In the genomic region with DNA sequence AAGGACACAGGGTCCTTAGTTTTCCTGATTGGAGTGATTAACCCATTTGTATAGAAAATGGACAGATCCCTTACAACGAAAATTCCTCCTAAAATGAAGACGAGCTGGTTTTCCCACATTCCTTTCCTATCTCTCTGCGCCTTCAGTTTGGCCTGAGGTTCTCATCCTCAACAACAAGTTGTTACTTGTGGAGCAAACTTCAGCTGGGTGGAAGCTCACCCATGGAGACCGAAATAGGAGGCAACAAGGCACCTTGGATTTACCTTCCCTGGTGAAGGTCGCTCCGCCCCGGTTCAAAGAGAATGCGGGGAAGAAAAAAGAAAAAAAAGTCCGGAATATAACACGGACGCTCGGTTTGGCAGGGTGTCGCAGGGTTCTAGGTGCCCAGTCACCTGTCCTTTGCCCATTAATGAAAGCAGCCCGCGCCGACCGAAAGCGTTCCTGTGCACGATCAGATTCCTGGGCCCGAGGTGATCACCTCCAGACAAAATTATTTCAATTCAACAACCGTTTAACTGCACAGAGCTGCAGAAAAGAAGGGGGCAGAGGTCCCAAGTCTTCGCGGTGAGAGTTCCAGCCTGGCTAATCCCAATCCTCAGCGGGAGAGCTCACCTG, we compare ENCODE assay signal across 10 mouse cellular contexts. TPM values are rescaled to one million over a fixed set of nuclear protein-coding genes. Genes with fewer than 3 reads are reported as not detected.
DNase-seq lines count a peak whose midpoint lies in the region; ATAC-seq lines count a peak whose summit lies in the region.
"Had no signal": no experiment of that assay in that cellular context is flagged by ENCODE, and none has a peak within 500 bp of the region (broad histone marks: within the 10 kb centered on the region; RNA-seq: fewer than 3 reads in every experiment).

No protein-coding gene starts in this region.

- no peak overlapping the region for H3K27ac ChIP-seq in kidney, embryonic 14.5 days (ENCODE audit: low read depth, low read length)
- H3K27ac ChIP-seq in embryonic facial prominence, embryonic 12.5 days: 0 out of 2 replicates have a peak overlapping the region, but pooled peaks have one; percentile 7
- H3K27ac ChIP-seq in intestine, embryonic 16.5 days (ENCODE audit: low read length): peak overlapping the region; percentile 89

- 6% methylated on average over 24 of the region's 24 CpGs for WGBS in kidney, embryonic 14.5 days
- WGBS in embryonic facial prominence, embryonic 12.5 days: 4% methylated on average over 24 of the region's 24 CpGs
- 4% methylated on average over 24 of the region's 24 CpGs for WGBS in intestine, embryonic 16.5 days

- no peaks in the 10 kb centered on the region for H3K36me3 ChIP-seq in kidney, embryonic 14.5 days (ENCODE audit: control insufficient read depth, insufficient read depth, low read length)
- H3K36me3 ChIP-seq in embryonic facial prominence, embryonic 12.5 days: no peaks in the 10 kb centered on the region
- no peaks in the 10 kb centered on the region for H3K36me3 ChIP-seq in intestine, embryonic 16.5 days (ENCODE audit: control insufficient read depth, insufficient read depth, low read length)

- peaks cover 7% of the 10 kb centered on the region; the same call in 1 of the 2 replicates for H3K4me1 ChIP-seq in kidney, embryonic 14.5 days (ENCODE audit: control insufficient read depth, insufficient read depth, low read length)
- H3K4me1 ChIP-seq in embryonic facial prominence, embryonic 12.5 days: peaks cover 12% of the 10 kb centered on the region
- H3K4me1 ChIP-seq in intestine, embryonic 16.5 days (ENCODE audit: control insufficient read depth, insufficient read depth, low read length): 0 out of 2 replicates have a peak, but pooled peaks cover 4% of the 10 kb centered on the region

- no peaks in the 10 kb centered on the region for H3K9me3 ChIP-seq in kidney, embryonic 14.5 days (ENCODE audit: control insufficient read depth, low read length)
- no peaks in the 10 kb centered on the region for H3K9me3 ChIP-seq in embryonic facial prominence, embryonic 12.5 days
- H3K9me3 ChIP-seq in intestine, embryonic 16.5 days (ENCODE audit: control insufficient read depth, low read length): no peaks in the 10 kb centered on the region

- peak overlapping the region; percentile 56 for H3K4me2 ChIP-seq in kidney, embryonic 14.5 days (replicated peaks; ENCODE audit: low read depth, low read length)
- H3K4me2 ChIP-seq in embryonic facial prominence, embryonic 12.5 days (replicated peaks): peak overlapping the region; percentile 56
- H3K4me2 ChIP-seq in intestine, embryonic 16.5 days (ENCODE audit: low read depth, low read length): peak overlapping the region; percentile 37

- no peak for DNase-seq in kidney, postnatal 10 days
- DNase-seq in neural tube, embryonic 10.5 days (ENCODE audit: extremely low spot score, low spot score): peak; percentile 31
- DNase-seq in gastrocnemius, adult 18-20 months (ENCODE audit: low spot score): no peak
- no peak for DNase-seq in right cerebral cortex, postnatal 14 days
- DNase-seq in lung, postnatal 14 days: no peak

- peak overlapping the region; percentile 50; the same call in 1 of the 2 replicates for H3K9ac ChIP-seq in kidney, embryonic 14.5 days (ENCODE audit: low read depth, low read length)
- peak overlapping the region; percentile 28; the same call in 1 of the 2 replicates for H3K9ac ChIP-seq in embryonic facial prominence, embryonic 12.5 days
- H3K9ac ChIP-seq in intestine, embryonic 16.5 days (ENCODE audit: low read depth, low read length): peak overlapping the region; percentile 84

- H3K4me3 ChIP-seq in kidney, embryonic 14.5 days (ENCODE audit: low read length): peak overlapping the region; percentile 43
- peak overlapping the region; percentile 36 for H3K4me3 ChIP-seq in embryonic facial prominence, embryonic 12.5 days
- H3K4me3 ChIP-seq in intestine, embryonic 16.5 days (ENCODE audit: low read length): peak overlapping the region; percentile 60
- H3K4me3 ChIP-seq: erythroblast, embryonic 14.5 days had no signal

- peak; percentile 7; the same call in 1 of the 2 replicates for ATAC-seq in kidney, embryonic 14.5 days (ENCODE audit: low FRiP score, low TSS enrichment)
- no peak for ATAC-seq in embryonic facial prominence, embryonic 12.5 days (ENCODE audit: insufficient number of reproducible peaks, insufficient read depth, low FRiP score, low TSS enrichment)
- peak; percentile 17; the same call in 1 of the 2 replicates for ATAC-seq in intestine, embryonic 16.5 days

- peaks cover 42% of the 10 kb centered on the region for H3K27me3 ChIP-seq in kidney, embryonic 14.5 days (ENCODE audit: control insufficient read depth, insufficient read depth, low read length)
- peaks cover 43% of the 10 kb centered on the region for H3K27me3 ChIP-seq in embryonic facial prominence, embryonic 12.5 days
- no peaks in the 10 kb centered on the region; the same call in 1 of the 2 replicates for H3K27me3 ChIP-seq in intestine, embryonic 16.5 days (replicated peaks; ENCODE audit: control insufficient read depth, insufficient read depth, low read length)

RNA-seq across cellular contexts. Expression of gene Fermt1, which starts 0.9 kb away (rescaled TPM):
- polyA plus RNA-seq in kidney, embryonic 14.5 days (2014; fragmentation: Nextera tagmentation; extraction: Ambion mirVana): 12.4 and 15.9 TPM in 2 replicates
- polyA plus RNA-seq in embryonic facial prominence, embryonic 12.5 days (2016; fragmentation: Nextera tagmentation; extraction: Ambion mirVana): 11.8 and 12.6 TPM in 2 replicates
- 52.0 and 53.2 TPM in 2 replicates for polyA plus RNA-seq in intestine, embryonic 16.5 days (2015; fragmentation: Nextera tagmentation; extraction: Ambion mirVana)
- not detected for total RNA-seq in gastrocnemius, adult 18-20 months (2021)
- total RNA-seq: neutrophil, adult 5-6 weeks had no signal

Comparison
In these comparisons a context has a peak if more than half of its experiments do, and no peak if none do; other contexts are left out.
1. H3K9ac ChIP-seq: peak in every context shown above with its lines; median percentile 84 in intestine, embryonic 16.5 days; 50 in kidney, embryonic 14.5 days; 28 in embryonic facial prominence, embryonic 12.5 days.